Mouse (Mus musculus): ENCODE data around the gene Skap1.

GRCm38 (mm10) chr11:96466382-96466781 lies 2.0 kb downstream of the Skap1 start:
- no peak for TF ChIP-seq CTCF (IDR thresholded peaks at IDR 0.05; ENCODE audit: extremely low read depth, insufficient read depth, low read length)
- TF ChIP-seq POLR2A (IDR thresholded peaks at IDR 0.05; ENCODE audit: extremely low read depth, insufficient read depth, low read length): no peak
